Mouse (Mus musculus): ENCODE measurements at regions not wholly inside any gene's neighbourhood (a gene's known extent, or its start where the extent isn't known, plus 50 kb on each side); places are given as distances from the start of the nearest gene placed in this dataset.
A peak's percentile ranks its signal among the peaks of the same experiment; 100 is the strongest.

DNA sequence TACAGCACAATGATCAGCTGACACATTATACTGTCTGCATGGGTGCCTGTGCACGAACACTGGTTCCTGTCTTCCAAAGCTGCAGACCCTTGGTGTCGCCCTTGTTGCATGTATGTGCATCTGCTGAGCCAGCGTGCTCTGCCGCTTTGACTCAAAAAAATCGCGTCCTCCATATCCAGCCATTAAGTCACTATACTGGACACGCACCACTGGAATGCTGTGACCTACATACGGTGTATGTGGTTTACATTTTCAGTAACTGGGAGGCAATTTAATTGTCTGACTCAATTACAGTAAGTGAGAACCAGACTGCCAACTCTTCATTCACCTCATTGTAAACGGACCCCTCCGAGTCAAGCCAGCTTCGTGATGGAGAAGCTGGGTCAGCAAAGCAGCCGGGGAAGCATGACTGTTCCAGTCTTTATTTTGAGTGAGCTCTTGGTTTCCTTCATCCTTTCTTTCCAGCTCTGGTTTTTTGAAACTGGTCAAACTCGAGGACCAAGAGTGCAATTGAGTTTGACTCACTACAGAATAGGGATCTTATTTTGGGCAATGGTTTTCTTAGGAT, 448.9 kb downstream of the Col12a1 start:
- TF ChIP-seq CTCF (IDR thresholded peaks at IDR 0.05; ENCODE audit: borderline replicate concordance, extremely low read depth, insufficient read depth, insufficient read length) (no peak), POLR2A (IDR thresholded peaks at IDR 0.05; ENCODE audit: borderline replicate concordance, extremely low read depth, insufficient read depth, insufficient read length, poor library complexity, severe bottlenecking) (no peak)
- DNase-seq (ENCODE audit: low read depth), result no peak

DNA sequence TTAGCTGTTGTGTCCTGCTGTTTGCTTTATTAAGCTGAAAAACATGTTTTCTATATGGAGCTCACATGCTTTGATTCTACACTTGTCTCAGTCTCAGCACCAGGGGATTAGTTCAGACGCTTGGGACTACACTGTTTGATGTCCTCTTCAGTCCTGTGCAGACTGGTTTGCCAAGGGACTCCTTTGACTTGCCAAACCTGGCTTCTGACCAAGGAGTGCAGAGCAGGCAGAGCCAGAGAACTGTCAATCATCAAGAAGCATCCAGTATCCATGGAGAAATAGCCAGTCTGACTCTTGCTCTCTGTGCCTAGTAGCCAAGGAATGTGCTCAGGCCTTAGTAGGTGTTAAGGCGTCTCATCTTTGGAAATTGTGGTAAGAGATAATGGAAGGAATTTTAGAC, 448.4 kb downstream of the Col12a1 start:
- DNase-seq (ENCODE audit: low read depth), result peak; percentile 81
- TF ChIP-seq POLR2A (IDR thresholded peaks at IDR 0.05; ENCODE audit: borderline replicate concordance, extremely low read depth, insufficient read depth, insufficient read length, poor library complexity, severe bottlenecking) (no peak), CTCF (IDR thresholded peaks at IDR 0.05; ENCODE audit: borderline replicate concordance, extremely low read depth, insufficient read depth, insufficient read length) (no peak)

DNA sequence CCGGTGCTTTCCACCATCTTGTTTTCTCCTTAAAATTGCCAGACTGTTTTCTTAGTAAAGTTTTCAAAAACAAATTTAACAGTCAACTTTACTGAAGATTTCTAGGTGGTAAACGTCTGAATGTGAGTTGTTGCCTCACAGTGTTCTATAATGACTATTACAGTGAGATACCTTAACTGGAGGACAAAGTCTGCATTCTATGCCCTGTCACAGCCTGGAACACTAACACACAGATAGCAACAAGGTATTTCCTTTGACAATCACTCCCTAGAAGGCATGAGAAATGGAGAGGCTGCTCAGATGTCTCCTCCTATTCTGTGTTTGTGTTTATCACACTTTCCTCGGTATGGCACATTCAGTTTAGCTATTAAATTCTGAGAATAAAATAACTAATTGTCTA, 430.8 kb downstream of the Col12a1 start:
- no peak for TF ChIP-seq POLR2A (IDR thresholded peaks at IDR 0.05; ENCODE audit: borderline replicate concordance, extremely low read depth, insufficient read depth, insufficient read length, poor library complexity, severe bottlenecking)
- TF ChIP-seq CTCF (IDR thresholded peaks at IDR 0.05; ENCODE audit: borderline replicate concordance, extremely low read depth, insufficient read depth, insufficient read length), result no peak
- no peak for DNase-seq (ENCODE audit: low read depth)

- no peak for DNase-seq (ENCODE audit: low read depth)
- TF ChIP-seq CTCF (IDR thresholded peaks at IDR 0.05; ENCODE audit: borderline replicate concordance, extremely low read depth, insufficient read depth, insufficient read length) (no peak), POLR2A (IDR thresholded peaks at IDR 0.05; ENCODE audit: borderline replicate concordance, extremely low read depth, insufficient read depth, insufficient read length, poor library complexity, severe bottlenecking) (no peak)
Measured at GRCm38 (mm10) chr9:79295306-79295705, 423.3 kb downstream of the Col12a1 start.

GRCm38 (mm10) chr9:79301580-79301979, 417.1 kb downstream of the Col12a1 start:
- peak; percentile 70 for DNase-seq (ENCODE audit: low read depth)
- TF ChIP-seq CTCF (IDR thresholded peaks at IDR 0.05; ENCODE audit: borderline replicate concordance, extremely low read depth, insufficient read depth, insufficient read length) (no peak), POLR2A (IDR thresholded peaks at IDR 0.05; ENCODE audit: borderline replicate concordance, extremely low read depth, insufficient read depth, insufficient read length, poor library complexity, severe bottlenecking) (no peak)

- no peak for DNase-seq (ENCODE audit: low read depth)
- TF ChIP-seq CTCF (IDR thresholded peaks at IDR 0.05; ENCODE audit: borderline replicate concordance, extremely low read depth, insufficient read depth, insufficient read length) (no peak), POLR2A (IDR thresholded peaks at IDR 0.05; ENCODE audit: borderline replicate concordance, extremely low read depth, insufficient read depth, insufficient read length, poor library complexity, severe bottlenecking) (no peak)
Measured at GRCm38 (mm10) chr9:79310591-79310990, 408.0 kb downstream of the Col12a1 start.

- TF ChIP-seq CTCF (IDR thresholded peaks at IDR 0.05; ENCODE audit: borderline replicate concordance, extremely low read depth, insufficient read depth, insufficient read length) (no peak), POLR2A (IDR thresholded peaks at IDR 0.05; ENCODE audit: borderline replicate concordance, extremely low read depth, insufficient read depth, insufficient read length, poor library complexity, severe bottlenecking) (no peak)
Measured at GRCm38 (mm10) chr9:79317411-79317810, 401.2 kb downstream of the Col12a1 start.

DNA sequence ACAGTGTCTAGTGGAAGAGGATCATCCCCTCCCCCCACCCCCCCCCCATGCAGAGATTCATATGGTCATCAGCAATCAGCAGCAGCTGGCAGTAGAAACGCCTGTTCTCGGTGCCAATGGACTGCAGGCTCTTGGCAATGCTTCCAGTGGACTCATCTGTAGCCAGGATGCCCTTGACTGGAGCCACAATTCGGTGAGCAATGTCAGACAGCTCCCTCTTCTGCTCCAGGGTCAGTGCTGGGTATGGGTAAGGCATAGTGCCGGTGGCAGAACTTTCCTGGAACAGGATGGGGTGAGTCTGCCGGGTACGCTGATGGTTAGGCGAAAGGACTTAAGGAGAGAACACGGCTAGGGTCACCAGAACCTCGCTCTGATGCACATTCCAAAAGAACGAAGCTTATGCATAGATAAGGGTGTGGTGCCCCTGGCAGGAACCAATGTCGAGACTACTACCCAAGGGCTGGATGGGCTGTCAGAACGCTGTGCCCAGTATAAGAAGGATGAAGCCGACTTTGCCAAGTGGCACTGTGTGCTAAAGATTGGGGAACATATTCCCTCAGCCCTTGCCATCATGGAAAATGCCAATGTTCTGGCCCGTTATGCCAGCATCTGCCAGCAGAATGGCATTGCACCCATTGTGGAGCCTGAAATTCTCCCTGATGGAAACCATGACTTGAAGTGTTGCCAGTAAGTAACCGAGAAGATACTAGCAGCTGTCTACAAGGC, 372.1 kb downstream of the Col12a1 start:
- DNase-seq (ENCODE audit: low read depth), result peak; percentile 13
- TF ChIP-seq POLR2A (IDR thresholded peaks at IDR 0.05; ENCODE audit: borderline replicate concordance, extremely low read depth, insufficient read depth, insufficient read length, poor library complexity, severe bottlenecking), result no peak
- no peak for TF ChIP-seq CTCF (IDR thresholded peaks at IDR 0.05; ENCODE audit: borderline replicate concordance, extremely low read depth, insufficient read depth, insufficient read length)

More at GRCm38 (mm10) chr9:79317411-79317810, 401.2 kb downstream of the Col12a1 start:
- DNase-seq (ENCODE audit: low read depth), result peak; percentile 80

DNA sequence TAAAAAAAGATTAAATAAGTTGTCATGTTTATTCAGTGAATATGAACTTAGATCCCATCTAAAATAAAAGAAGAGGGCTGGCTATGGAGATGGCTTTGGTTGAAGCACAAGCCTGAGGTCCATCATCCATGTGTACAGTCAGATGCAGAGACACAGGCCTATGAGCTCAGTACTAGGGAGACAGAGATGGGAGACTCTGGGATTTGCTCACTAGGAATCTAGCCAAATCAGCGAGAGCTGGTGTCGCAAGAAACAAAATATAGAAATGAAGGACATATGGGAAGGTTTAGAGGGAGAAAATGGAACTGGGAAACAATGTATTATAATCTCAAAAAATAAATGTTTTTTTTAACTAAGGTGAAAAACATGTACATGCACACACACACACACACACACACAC, 326.6 kb downstream of the Col12a1 start:
- TF ChIP-seq CTCF (IDR thresholded peaks at IDR 0.05; ENCODE audit: borderline replicate concordance, extremely low read depth, insufficient read depth, insufficient read length) (no peak), POLR2A (IDR thresholded peaks at IDR 0.05; ENCODE audit: borderline replicate concordance, extremely low read depth, insufficient read depth, insufficient read length, poor library complexity, severe bottlenecking) (no peak)
- no peak for DNase-seq (ENCODE audit: low read depth)

DNA sequence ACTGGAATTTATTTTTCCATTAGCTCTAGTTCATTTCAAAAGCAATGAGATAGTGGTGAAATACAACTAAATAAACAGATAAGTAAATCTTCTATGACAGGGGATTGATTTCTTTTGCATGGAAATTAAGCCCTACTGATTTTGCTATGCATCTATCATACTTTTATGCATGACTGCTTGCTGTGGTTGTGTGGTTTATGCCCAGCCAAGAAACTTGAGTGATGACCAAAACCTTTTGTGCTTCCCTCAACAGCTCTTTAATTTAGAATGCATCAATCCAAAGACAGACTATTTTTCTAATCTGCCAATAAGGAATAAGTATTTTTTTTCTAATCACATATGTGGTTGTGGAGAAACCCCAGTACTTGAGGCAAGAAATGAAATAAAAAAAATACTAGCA, 303.6 kb downstream of the Col12a1 start:
- DNase-seq (ENCODE audit: low read depth), result no peak
- TF ChIP-seq CTCF (IDR thresholded peaks at IDR 0.05; ENCODE audit: borderline replicate concordance, extremely low read depth, insufficient read depth, insufficient read length) (no peak), POLR2A (IDR thresholded peaks at IDR 0.05; ENCODE audit: borderline replicate concordance, extremely low read depth, insufficient read depth, insufficient read length, poor library complexity, severe bottlenecking) (no peak)

- TF ChIP-seq CTCF (IDR thresholded peaks at IDR 0.05; ENCODE audit: borderline replicate concordance, extremely low read depth, insufficient read depth, insufficient read length) (no peak), POLR2A (IDR thresholded peaks at IDR 0.05; ENCODE audit: borderline replicate concordance, extremely low read depth, insufficient read depth, insufficient read length, poor library complexity, severe bottlenecking) (no peak)
- DNase-seq (ENCODE audit: low read depth), result peak; percentile 43
Measured at GRCm38 (mm10) chr9:79430417-79430816, 288.2 kb downstream of the Col12a1 start.

DNA sequence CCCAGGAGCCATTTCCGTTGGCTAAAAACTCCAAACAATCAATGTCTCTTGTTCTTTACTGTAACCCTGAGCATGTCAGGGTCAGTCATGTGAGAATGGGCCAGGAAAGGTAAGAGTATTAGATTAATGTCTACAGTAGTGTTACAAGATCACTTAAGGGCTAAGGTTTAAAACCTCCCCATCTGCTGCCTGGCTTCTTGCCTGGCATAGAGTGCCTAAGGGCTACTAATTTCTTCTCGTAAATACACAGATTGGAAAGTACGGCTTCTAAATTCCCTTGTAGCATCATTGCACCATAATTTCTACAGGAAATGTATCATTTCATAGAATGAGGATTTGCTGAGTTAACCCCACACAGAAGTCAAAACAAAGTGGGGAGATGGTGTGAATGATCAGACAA, 281.0 kb downstream of the Col12a1 start:
- no peak for DNase-seq (ENCODE audit: low read depth)
- TF ChIP-seq CTCF (IDR thresholded peaks at IDR 0.05; ENCODE audit: borderline replicate concordance, extremely low read depth, insufficient read depth, insufficient read length), result no peak

Measured in brain, embryonic 14.5 days (tissue).